Mouse (Mus musculus): ENCODE results near the gene Fam13c.

The Fam13c gene

GRCm38 (mm10) chr10:70519640-70520099 is 79.4 kb downstream of the Fam13c start:
- in situ Hi-C loops (cut with MboI, MseI), result no loop called here

DNA sequence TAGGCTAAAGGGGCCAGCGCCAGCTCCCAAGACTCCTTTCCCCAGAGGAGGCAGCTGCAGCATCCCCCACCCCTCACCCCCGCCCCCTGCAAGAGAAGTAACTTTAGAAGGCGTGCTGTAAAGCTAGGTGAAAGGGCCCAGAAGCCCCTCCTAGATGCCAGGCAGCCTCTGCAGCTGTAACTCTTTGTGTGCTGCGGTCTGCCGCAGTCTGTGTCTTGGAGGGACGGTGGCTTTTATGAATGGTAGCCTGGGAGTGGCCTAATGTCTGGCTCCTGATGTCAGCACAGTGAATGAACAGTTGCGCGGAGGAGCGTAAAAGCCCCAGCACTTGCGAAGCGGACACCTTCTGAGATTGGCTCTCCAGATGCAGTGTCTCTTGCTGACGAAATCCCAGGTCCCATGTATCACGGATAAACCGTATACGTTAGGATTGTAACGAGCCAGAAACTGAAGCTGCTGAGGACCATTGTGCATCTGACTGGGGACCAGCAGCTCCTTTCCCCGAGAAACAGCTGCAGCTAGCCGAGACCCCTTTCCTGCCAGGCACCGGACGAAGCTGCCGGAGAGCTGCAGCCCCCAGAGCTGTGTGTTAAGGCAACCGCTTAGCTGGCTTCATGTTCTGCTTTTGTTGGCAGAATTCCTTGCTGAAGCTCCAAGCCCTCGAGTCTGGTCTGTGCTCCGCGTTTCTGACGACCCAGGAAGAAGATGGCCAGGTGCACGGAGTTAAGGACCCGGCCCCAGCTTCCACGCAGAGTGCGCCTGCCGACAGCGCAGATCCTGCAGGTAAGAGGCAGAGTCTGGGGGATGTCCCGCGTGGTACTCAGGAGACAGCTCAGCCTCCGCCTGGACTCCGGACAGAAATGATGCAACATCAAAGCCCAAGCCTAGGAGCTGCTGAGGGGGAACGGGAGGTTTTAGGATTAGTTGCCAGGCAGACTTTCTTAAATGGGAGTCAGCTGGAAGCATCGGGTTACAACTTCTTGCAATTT is 80.2 kb downstream of the Fam13c start:
- in situ Hi-C loops (cut with MboI, MseI), result no loop called here

GRCm38 (mm10) chr10:70521379-70521778 is 81.1 kb downstream of the Fam13c start:
- in situ Hi-C loops (cut with MboI, MseI), result no loop called here

DNA sequence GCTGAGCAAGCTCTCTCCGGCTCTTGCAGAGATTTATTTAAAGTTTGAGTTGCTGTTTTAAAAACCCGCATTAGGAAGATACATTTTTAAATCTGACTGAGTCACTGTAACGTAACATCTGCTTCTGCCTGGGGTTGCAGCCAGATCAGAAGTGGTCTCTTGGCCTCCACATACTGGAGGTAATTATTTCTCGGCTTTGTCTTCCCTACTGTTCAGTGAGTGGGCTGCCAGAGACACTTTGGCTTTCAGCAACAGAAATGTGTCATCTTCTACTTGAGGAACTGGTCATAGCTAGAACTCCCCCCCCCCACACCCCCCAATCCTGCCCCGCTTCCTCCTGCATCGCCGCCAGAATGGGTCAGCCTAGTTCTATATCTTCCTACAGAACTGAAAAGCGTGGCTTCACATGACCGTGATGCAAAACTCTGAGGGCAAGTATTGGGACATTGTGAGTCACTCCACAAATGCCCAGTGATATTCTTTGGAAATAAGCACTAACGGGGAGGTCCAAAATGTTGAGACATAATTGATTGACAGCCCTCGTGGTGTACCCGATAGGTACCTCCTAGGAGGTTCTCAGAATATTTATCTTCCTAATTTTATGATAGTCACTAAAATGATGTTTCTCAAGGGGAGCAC is 90.0 kb downstream of the Fam13c start:
- in situ Hi-C loops (cut with MboI, MseI), result no loop called here

GRCm38 (mm10) chr10:70532249-70532648 is 92.0 kb downstream of the Fam13c start:
- in situ Hi-C loops (cut with MboI, MseI), result no loop called here

- in situ Hi-C loops (cut with MboI, MseI), result no loop called here
Measured at GRCm38 (mm10) chr10:70533301-70533781, 93.1 kb downstream of the Fam13c start.

DNA sequence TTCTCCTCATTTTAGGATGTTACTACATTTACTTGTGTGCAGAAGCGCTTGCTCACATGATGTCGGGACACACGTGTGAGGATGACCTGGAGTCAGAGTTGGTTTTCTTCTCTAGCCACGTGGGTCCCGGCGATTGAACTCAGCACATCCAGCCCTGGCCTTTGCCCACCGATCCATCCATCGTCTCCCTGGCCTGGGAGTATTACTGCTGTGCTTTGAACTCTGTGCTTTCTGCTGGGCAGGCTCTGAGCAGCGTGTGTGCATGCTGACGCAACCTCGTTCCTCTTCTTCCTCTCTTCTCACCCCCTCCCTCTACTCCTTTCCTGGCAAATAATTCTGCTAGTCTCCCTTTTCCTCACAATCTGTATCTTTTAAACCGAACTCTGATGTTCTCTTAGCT is 93.7 kb downstream of the Fam13c start:
- in situ Hi-C loops (cut with MboI, MseI), result no loop called here

DNA sequence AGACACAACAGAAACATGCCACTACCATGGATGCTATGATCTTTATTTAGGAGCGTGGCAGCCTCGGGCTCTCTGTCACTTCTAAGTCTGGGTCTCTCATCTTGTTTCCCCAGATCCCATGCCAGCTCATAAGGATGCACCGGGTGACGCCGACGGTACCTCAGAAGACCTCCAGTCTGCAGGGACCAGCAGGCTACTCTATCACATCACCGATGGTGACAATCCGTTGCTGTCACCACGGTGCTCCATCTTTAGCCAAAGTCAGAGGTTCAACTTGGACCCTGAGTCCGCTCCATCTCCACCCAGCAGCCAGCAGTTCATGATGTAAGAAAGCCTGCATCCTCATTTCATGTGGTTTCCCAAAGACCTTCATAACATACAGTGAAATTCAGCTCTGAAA is 94.3 kb downstream of the Fam13c start:
- in situ Hi-C loops (cut with MboI, MseI), result no loop called here

- in situ Hi-C loops (cut with MboI, MseI), result no loop called here
Measured at GRCm38 (mm10) chr10:70535401-70535800, 95.1 kb downstream of the Fam13c start.

- in situ Hi-C loops (cut with MboI, MseI), result no loop called here
Measured at GRCm38 (mm10) chr10:70537694-70538093, 97.4 kb downstream of the Fam13c start.

DNA sequence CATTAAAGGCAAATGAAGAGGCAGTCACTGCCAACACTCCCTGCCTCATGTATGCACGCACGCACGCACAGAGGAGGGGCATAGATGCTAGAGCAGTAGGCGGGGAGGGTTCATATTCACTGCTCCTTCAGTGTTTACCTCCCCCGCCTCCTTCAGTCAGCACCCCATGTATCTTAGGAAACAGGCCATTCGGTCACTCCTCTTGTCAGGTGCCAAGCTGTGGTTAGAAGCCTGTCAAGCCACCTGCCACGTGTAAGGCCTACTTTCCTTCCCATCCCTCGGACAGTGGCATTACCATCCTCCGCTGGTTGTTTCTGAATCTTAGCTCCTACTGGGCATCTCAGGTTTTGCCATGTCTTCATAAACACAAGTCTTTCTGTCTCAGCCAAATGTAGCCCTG is 99.0 kb downstream of the Fam13c start:
- in situ Hi-C loops (cut with MboI, MseI), result no loop called here

DNA sequence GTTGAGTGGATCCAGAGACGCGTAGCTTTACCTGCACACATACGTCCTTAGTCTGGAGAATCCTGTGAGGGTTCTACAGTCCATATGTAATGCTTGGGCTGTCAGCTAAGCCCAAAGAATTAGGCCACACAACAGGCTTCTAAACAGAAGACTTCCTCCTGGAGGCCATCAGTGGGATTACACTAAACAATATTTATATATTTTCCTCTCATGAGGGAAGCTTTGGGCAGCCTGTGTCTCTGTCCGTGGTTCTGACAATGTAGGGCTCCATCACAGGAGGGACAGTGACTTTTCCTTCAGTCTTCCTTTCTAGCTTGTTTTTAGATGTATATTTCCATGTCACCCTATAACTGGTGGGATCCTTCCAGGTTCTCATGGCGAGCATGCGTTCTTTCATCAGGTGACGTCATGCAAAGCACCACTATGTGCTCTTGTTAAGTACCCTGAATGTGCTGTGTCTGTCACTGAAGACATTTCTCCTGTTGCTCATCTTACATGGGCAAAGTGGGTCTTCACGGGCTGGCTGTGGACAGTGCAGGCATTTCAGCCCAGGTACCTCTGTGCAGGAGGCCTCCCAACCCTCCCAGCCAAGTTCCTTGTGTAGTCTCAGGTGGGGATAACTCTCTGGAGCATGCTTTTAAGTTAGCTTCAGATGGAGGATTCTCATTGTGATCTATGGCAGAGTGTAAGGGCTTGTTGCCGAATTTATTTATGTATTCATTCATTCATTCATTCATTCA is 100.3 kb downstream of the Fam13c start:
- in situ Hi-C loops (cut with MboI, MseI), result loop anchor here (10.0 kb wide), 1 partner anchor 124 kb away; no protein-coding TSS in a partner anchor

- in situ Hi-C loops (cut with MboI, MseI), result loop anchor here (10.0 kb wide), 1 partner anchor 122 kb away; no protein-coding TSS in a partner anchor
Measured at GRCm38 (mm10) chr10:70542857-70543256, 102.6 kb downstream of the Fam13c start.

GRCm38 (mm10) chr10:70552531-70552930 is 112.2 kb downstream of the Fam13c start:
- in situ Hi-C loops (cut with MboI, MseI), result no loop called here

DNA sequence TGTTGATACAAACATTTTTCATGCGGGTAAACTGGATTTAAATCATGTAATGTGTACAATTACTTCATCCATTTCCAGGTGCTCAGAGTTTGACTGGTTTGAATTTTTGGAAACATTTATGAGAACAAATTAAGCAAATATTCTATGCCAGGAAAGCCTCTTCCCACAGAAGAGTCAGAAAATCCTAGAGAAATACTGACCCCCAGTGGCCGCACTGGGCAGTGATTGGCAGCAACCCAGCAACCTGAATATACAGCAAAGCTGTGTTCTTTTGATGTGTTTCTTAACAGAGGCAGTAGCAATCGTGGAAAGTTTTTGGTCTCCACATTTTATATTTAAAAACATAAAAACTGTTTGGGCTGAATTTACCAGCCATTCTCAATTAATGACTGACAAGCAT is 123.4 kb downstream of the Fam13c start:
- in situ Hi-C loops (cut with MboI, MseI), result no loop called here

GRCm38 (mm10) chr10:70581556-70582211 is 141.4 kb downstream of the Fam13c start:
- in situ Hi-C loops (cut with MboI, MseI), result no loop called here

- in situ Hi-C loops (cut with MboI, MseI), result no loop called here
Measured at GRCm38 (mm10) chr10:70584171-70584570, 143.9 kb downstream of the Fam13c start.

- in situ Hi-C loops (cut with MboI, MseI), result no loop called here
Measured at GRCm38 (mm10) chr10:70586876-70587405, 146.7 kb downstream of the Fam13c start.

DNA sequence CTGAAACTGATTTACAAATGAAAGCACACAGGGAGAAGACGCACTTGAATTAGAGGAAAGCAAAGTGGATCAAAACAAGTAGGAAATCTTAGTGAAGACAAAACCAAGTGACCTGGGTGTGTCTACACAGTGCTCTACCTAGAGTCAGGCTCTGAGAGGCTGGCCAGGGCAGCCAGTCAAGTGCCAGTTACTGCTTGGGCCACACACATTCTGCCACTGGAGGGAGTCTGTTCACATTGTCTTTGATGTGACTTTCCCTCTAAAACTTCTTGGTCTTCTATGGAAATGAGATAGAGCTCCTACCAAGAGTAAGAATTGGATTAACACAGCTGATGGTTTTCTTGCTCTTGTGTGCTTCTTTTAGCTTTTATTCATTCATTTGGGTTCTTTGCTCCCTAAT is 153.7 kb downstream of the Fam13c start:
- in situ Hi-C loops (cut with MboI, MseI), result no loop called here

DNA sequence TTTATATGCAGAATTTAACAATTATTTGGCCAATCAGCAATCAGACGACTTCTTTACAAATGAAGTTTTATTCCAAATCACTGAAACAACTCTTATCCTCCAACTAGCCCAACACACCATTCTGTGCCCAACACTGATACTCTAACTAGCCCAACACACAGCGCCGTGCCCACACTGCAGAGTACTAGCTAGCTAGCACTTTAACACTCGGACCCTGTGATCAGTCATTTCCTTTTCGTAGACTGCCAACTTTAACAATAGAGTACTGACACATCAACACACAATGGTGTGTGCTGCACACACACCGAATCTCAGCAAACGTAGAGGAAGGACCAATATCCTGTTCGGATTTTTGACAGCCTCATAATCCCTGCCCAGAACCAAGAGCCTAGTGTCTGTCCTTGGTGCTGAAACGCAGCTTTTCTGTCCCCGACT is 157.8 kb downstream of the Fam13c start:
- in situ Hi-C loops (cut with MboI, MseI), result no loop called here
